Mouse (Mus musculus) hindbrain, embryonic 12.5 days (tissue): ENCODE measurements around the gene Utrn. TPM values are rescaled to one million over a fixed set of nuclear protein-coding genes. Genes with fewer than 3 reads are reported as not detected.

ENCODE experiments used
- ATAC-seq: fragments of 200-750 bp; cut with Nextera tagmentation; 2 replicates; pipeline ENCODE4 v1.8.0; 2017; ENCODE audit warnings: moderate TSS enrichment; ENCODE audit not compliant: low FRiP score
- H3K27ac ChIP-seq: fragments of 300-500 bp; sonication (generic); 2 replicates; pipeline ENCODE4 v1.5.1; 2016; ENCODE audit warnings: mild to moderate bottlenecking
- H3K27me3 ChIP-seq: fragments of 300-500 bp; sonication (generic); 2 replicates; pipeline ENCODE4 v1.6.1; 2016; ENCODE audit warnings: mild to moderate bottlenecking
- H3K36me3 ChIP-seq: fragments of 300-500 bp; sonication (generic); 2 replicates; pipeline ENCODE4 v1.6.1; 2016; ENCODE audit warnings: mild to moderate bottlenecking
- H3K4me1 ChIP-seq: fragments of 300-500 bp; sonication (generic); 2 replicates; pipeline ENCODE4 v1.6.1; 2016
- H3K4me2 ChIP-seq: fragments of 300-500 bp; sonication (generic); replicated peaks from 2 replicates; pipeline ENCODE4 v1.6.1; 2016; ENCODE audit warnings: mild to moderate bottlenecking
- H3K4me3 ChIP-seq: fragments of 300-500 bp; sonication (generic); 2 replicates; pipeline ENCODE4 v1.5.1; 2016; ENCODE audit warnings: mild to moderate bottlenecking
- H3K9ac ChIP-seq: fragments of 300-500 bp; sonication (generic); 2 replicates; pipeline ENCODE4 v1.6.1; 2016; ENCODE audit warnings: mild to moderate bottlenecking, moderate library complexity
- H3K9me3 ChIP-seq: fragments of 300-500 bp; sonication (generic); replicated peaks from 2 replicates; pipeline ENCODE4 v1.6.1; 2016; ENCODE audit warnings: mild to moderate bottlenecking
- WGBS: fragments of 180-500 bp; shearing (Covaris S2); methylation state at CpG from one replicate; pipeline ENCODE4 v1.1.7; 2016; 5-methylcytosine and 5-hydroxymethylcytosine counted together
- polyA plus RNA-seq: library from polyadenylated mRNA; unstranded; fragments of >200 nt; fragmentation: Nextera tagmentation; extraction: Ambion mirVana; gene quantifications from 2 replicates; pipeline ENCODE4 v1.2.1, GENCODE M21; 2016

The Utrn gene
- polyA plus RNA-seq, 1 experiment from 2014 or later: 56.0 TPM

DNA sequence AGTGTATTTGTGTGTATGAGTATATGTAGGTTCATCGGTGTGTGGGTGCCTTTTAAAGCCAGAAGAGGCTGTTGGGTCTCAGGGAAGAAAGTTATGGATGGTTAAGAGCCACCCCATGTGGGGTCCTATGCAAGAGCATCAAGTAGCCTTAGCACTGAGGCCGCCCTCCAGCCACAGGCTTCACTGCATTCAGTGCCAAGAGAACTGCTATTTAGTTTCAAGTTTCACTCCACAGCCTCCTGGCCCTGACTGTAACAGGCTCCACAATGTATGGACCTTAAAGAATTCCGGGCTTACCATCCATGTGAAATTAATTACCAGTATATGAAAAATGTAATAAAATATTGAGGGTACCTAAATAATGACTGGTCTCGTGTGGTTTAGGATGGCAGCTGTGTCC is 60.7 kb downstream of the Utrn start:
- no peaks in the 10 kb centered on the region for H3K9me3 ChIP-seq
- 76% methylated on average over 4 of the region's 4 CpGs for WGBS
- no peaks in the 10 kb centered on the region for H3K27me3 ChIP-seq
- H3K27ac ChIP-seq: no peak overlapping the region
- no peak overlapping the region for H3K4me2 ChIP-seq
- H3K9ac ChIP-seq: no peak overlapping the region
- no peak overlapping the region for H3K4me3 ChIP-seq
- no peak for ATAC-seq
- H3K4me1 ChIP-seq: no peaks in the 10 kb centered on the region; the same call in none of the 2 replicates
- H3K36me3 ChIP-seq: no peaks in the 10 kb centered on the region

DNA sequence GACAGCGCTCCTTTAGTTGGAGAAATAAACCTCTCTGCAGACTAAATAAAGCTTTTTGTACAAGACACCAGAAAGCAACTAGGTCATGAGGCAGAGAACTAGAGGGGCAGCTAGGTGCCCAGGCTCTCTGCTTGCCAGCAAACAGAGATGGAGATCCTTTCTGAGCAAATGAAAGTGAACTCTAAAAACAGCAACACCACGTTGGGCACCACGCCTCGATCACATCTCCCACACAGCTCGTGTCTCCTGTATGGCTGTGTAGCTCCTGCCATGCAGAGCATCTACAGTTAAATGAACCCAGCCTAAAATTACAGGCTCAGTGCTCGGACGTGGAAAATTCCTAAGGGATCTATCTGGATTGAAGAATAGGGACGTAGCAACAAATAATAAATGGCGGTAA is 61.5 kb downstream of the Utrn start:
- no peak for ATAC-seq
- WGBS: 85% methylated on average over 9 of the region's 9 CpGs
- Histone ChIP-seq H3K4me3 (no peak overlapping the region), H3K4me2 (no peak overlapping the region), H3K36me3 (no peaks in the 10 kb centered on the region), H3K9me3 (no peaks in the 10 kb centered on the region), H3K4me1 (no peaks in the 10 kb centered on the region; the same call in none of the 2 replicates), H3K27me3 (no peaks in the 10 kb centered on the region), H3K27ac (no peak overlapping the region), H3K9ac (no peak overlapping the region)

- Histone ChIP-seq H3K36me3 (no peaks in the 10 kb centered on the region), H3K4me2 (no peak overlapping the region), H3K9me3 (no peaks in the 10 kb centered on the region), H3K27ac (no peak overlapping the region), H3K9ac (no peak overlapping the region), H3K4me3 (no peak overlapping the region), H3K27me3 (no peaks in the 10 kb centered on the region), H3K4me1 (no peaks in the 10 kb centered on the region; the same call in none of the 2 replicates)
- ATAC-seq: no peak
- WGBS: 65% methylated on average over 2 of the region's 2 CpGs
Measured at GRCm38 (mm10) chr10:12805826-12806225, 63.3 kb downstream of the Utrn start.

- Histone ChIP-seq H3K36me3 (no peaks in the 10 kb centered on the region), H3K4me2 (no peak overlapping the region), H3K27ac (no peak overlapping the region), H3K9ac (no peak overlapping the region), H3K4me3 (no peak overlapping the region), H3K4me1 (no peaks in the 10 kb centered on the region; the same call in none of the 2 replicates), H3K27me3 (no peaks in the 10 kb centered on the region), H3K9me3 (no peaks in the 10 kb centered on the region)
- ATAC-seq: no peak
- WGBS: 76% methylated on average over 1 of the region's 1 CpGs
Measured at GRCm38 (mm10) chr10:12803939-12804338, 65.2 kb downstream of the Utrn start.

DNA sequence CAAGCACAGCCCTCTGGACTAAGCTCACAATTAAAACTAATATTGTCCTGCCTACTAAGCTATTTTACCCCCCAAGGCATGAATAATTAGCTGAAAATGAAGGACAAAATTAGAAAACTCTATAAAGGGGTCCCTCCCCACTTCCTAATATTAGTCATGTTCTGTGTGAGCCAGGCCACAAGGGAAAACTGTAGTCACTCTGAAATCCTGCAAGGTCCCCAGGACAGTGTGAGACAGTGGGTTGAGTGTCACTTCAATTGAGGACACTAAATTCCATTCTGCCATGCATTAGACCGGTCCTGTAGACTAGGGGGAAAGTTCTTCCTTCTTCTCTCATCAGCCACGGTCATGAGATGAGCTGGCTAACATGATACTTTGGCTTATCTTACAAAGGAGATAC is 69.7 kb downstream of the Utrn start:
- Histone ChIP-seq H3K9me3 (no peaks in the 10 kb centered on the region), H3K4me2 (no peak overlapping the region), H3K27ac (no peak overlapping the region), H3K4me1 (peaks cover 11% of the 10 kb centered on the region), H3K27me3 (no peaks in the 10 kb centered on the region), H3K9ac (no peak overlapping the region), H3K36me3 (no peaks in the 10 kb centered on the region), H3K4me3 (no peak overlapping the region)
- no peak for ATAC-seq
- 82% methylated on average over 2 of the region's 2 CpGs for WGBS

- WGBS: 88% methylated on average over 4 of the region's 4 CpGs
- no peaks in the 10 kb centered on the region for H3K36me3 ChIP-seq
- H3K27me3 ChIP-seq: no peaks in the 10 kb centered on the region
- H3K4me2 ChIP-seq: no peak overlapping the region
- no peak for ATAC-seq
- no peaks in the 10 kb centered on the region for H3K9me3 ChIP-seq
- no peak overlapping the region for H3K9ac ChIP-seq
- peaks cover 11% of the 10 kb centered on the region for H3K4me1 ChIP-seq
- H3K4me3 ChIP-seq: no peak overlapping the region
- no peak overlapping the region for H3K27ac ChIP-seq
Measured at GRCm38 (mm10) chr10:12798248-12798647, 70.9 kb downstream of the Utrn start.

GRCm38 (mm10) chr10:12796510-12796840 is 72.7 kb downstream of the Utrn start:
- 0 out of 2 replicates have a peak, but pooled peaks have one; percentile 27 for ATAC-seq
- no peak overlapping the region for H3K27ac ChIP-seq
- WGBS: 79% methylated on average over 1 of the region's 1 CpGs

GRCm38 (mm10) chr10:12795796-12796509 is 73.2 kb downstream of the Utrn start:
- Histone ChIP-seq H3K27ac (no peak overlapping the region), H3K9me3 (no peaks in the 10 kb centered on the region), H3K27me3 (no peaks in the 10 kb centered on the region), H3K4me2 (no peak overlapping the region), H3K36me3 (no peaks in the 10 kb centered on the region), H3K9ac (no peak overlapping the region), H3K4me3 (no peak overlapping the region), H3K4me1 (peaks cover 20% of the 10 kb centered on the region)
- 49% methylated on average over 8 of the region's 8 CpGs for WGBS
- ATAC-seq: peak; percentile 34; the same call in 1 of the 2 replicates

More at GRCm38 (mm10) chr10:12796510-12796840, 72.7 kb downstream of the Utrn start:
- Histone ChIP-seq H3K9me3 (no peaks in the 10 kb centered on the region), H3K9ac (no peak overlapping the region), H3K4me1 (peaks cover 19% of the 10 kb centered on the region), H3K4me2 (no peak overlapping the region), H3K4me3 (no peak overlapping the region), H3K27me3 (no peaks in the 10 kb centered on the region), H3K36me3 (no peaks in the 10 kb centered on the region)

DNA sequence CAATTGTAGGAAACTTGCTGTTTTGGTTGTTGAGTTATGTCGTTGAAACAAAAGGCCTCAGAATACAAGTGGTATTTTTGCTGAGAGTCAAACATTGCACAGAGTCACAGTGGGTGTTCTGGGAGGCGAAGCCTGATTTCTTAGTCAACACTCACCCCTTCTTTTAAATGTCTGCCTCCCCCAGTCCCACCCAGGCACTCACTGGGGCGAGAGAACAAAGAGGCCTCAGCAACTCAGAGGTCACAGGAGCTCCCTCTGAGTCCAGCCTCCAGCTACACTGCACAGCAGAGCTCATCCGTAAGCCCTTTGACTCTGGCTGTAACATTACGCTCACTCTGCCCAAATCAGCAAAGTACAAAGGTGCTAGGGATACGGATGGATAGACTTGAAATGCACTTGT is 77.1 kb downstream of the Utrn start:
- H3K36me3 ChIP-seq: no peaks in the 10 kb centered on the region
- H3K27ac ChIP-seq: no peak overlapping the region
- no peak overlapping the region for H3K4me2 ChIP-seq
- no peak overlapping the region for H3K9ac ChIP-seq
- peaks cover 19% of the 10 kb centered on the region for H3K4me1 ChIP-seq
- H3K9me3 ChIP-seq: no peaks in the 10 kb centered on the region
- no peaks in the 10 kb centered on the region for H3K27me3 ChIP-seq
- peak; percentile 55 for ATAC-seq
- no peak overlapping the region for H3K4me3 ChIP-seq
- 8% methylated on average over 6 of the region's 6 CpGs for WGBS

DNA sequence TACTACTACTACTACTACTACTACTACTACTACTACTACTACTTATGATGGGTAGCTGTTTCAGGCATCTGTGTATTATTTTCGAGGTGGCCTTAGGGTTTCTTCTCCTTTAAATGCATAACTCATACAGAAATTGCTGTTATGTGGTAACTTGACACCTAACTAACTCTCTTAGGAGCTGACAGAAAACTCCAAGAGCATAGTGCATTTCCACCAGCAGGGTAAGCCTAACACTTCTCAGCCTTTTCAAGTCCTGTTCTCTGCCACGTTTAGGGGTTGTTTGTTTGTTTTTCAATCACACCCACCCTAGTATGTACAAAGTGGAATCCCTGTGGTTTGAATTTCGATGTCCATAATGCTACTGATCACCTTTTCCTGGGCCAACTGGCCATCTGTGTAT is 78.3 kb downstream of the Utrn start:
- Histone ChIP-seq H3K36me3 (no peaks in the 10 kb centered on the region), H3K9me3 (no peaks in the 10 kb centered on the region), H3K9ac (no peak overlapping the region), H3K27ac (no peak overlapping the region; the same call in 1 of the 2 replicates), H3K4me2 (no peak overlapping the region), H3K4me3 (no peak overlapping the region), H3K27me3 (no peaks in the 10 kb centered on the region), H3K4me1 (peaks cover 9% of the 10 kb centered on the region)
- no peak for ATAC-seq
- WGBS: 64% methylated on average over 3 of the region's 3 CpGs

DNA sequence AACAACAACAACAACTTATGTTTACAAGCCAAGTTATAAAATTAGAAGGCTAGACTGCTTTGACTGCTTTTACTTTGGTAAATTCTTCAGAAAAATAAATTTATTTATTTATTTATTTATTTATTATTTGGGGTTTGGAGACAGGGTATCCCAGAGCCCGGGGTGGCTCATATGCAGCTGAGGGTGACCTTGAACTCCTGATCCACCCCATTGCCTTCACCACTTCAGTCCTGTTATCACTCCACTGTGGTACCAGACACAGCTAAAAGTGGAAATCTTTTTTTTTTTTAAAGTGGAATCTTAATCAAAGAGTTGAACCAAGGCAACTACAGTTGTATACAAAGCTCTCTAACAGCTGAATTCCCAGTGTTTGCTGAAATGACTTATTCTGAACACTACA is 80.6 kb downstream of the Utrn start:
- Histone ChIP-seq H3K27me3 (no peaks in the 10 kb centered on the region), H3K27ac (no peak overlapping the region), H3K9ac (no peak overlapping the region), H3K36me3 (no peaks in the 10 kb centered on the region), H3K4me1 (peaks cover 9% of the 10 kb centered on the region), H3K4me3 (no peak overlapping the region), H3K9me3 (no peaks in the 10 kb centered on the region), H3K4me2 (no peak overlapping the region)
- 92% methylated on average over 1 of the region's 1 CpGs for WGBS
- no peak for ATAC-seq

DNA sequence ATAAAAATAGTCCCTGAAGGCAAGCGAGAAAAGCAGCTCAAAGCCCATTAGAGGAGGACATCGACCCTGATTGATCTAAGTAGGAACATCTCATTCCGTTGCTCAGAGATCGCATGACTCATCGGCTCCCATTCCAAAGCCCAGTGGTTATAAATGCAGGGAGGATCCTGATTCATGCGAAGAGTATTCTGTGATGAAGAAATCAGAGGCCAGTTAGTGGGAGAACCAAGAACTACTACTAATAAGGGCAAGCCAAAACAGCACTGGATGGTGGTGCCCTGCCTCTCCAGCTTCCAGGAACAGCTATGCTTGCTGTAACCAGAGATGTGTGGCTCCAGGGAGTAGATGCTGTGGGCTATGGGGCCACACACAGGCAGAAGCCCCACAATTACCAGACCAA is 81.2 kb downstream of the Utrn start:
- no peaks in the 10 kb centered on the region for H3K9me3 ChIP-seq
- no peak overlapping the region for H3K4me3 ChIP-seq
- peaks cover 9% of the 10 kb centered on the region for H3K4me1 ChIP-seq
- WGBS: 90% methylated on average over 6 of the region's 6 CpGs
- no peak overlapping the region for H3K27ac ChIP-seq
- no peak overlapping the region for H3K4me2 ChIP-seq
- no peaks in the 10 kb centered on the region for H3K36me3 ChIP-seq
- no peak overlapping the region for H3K9ac ChIP-seq
- no peaks in the 10 kb centered on the region for H3K27me3 ChIP-seq
- no peak for ATAC-seq

GRCm38 (mm10) chr10:12785299-12785698 is 83.9 kb downstream of the Utrn start:
- H3K9ac ChIP-seq: no peak overlapping the region
- H3K36me3 ChIP-seq: no peaks in the 10 kb centered on the region
- H3K4me3 ChIP-seq: no peak overlapping the region
- no peak for ATAC-seq
- H3K4me2 ChIP-seq: no peak overlapping the region
- H3K27me3 ChIP-seq: no peaks in the 10 kb centered on the region
- H3K27ac ChIP-seq: no peak overlapping the region
- H3K4me1 ChIP-seq: no peaks in the 10 kb centered on the region
- 92% methylated on average over 5 of the region's 5 CpGs for WGBS
- H3K9me3 ChIP-seq: no peaks in the 10 kb centered on the region
